Mouse (Mus musculus): ENCODE measurements around the gene Cirbp. TPM values are rescaled to one million over a fixed set of nuclear protein-coding genes. Genes with fewer than 3 reads are reported as not detected.
"Not testable (repeated sequence)": the region's sequence is repeated elsewhere in the genome, so short reads cannot be mapped to it uniquely, and the experiment has no call there.

Gene Cirbp
- total RNA-seq, 4 experiments from 2014 or later: 23.4 to 49.1 (median 31.4) TPM

DNA sequence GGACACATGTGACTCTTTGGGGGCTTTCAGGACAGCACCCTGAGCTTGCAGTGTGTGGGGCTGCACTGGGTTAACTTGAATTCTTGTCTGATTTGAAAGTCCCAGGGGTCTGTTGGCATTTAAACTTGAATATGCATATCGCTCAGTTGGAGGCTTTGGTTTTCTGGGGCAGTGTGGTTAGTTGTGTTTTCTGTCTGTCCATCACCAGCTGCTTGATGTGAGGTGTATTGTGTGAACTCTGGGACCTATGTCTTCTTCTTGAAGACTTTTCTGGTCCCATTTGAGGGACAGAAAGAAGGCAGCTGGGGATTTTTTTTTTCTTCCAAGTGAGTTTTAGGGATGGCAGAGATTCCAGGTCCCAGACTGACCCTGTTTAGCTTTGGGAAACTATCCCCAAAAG lies 41.4 kb downstream of the Cirbp start:
- DNase-seq (ENCODE audit: low spot score in 2 of 2): no peak

DNA sequence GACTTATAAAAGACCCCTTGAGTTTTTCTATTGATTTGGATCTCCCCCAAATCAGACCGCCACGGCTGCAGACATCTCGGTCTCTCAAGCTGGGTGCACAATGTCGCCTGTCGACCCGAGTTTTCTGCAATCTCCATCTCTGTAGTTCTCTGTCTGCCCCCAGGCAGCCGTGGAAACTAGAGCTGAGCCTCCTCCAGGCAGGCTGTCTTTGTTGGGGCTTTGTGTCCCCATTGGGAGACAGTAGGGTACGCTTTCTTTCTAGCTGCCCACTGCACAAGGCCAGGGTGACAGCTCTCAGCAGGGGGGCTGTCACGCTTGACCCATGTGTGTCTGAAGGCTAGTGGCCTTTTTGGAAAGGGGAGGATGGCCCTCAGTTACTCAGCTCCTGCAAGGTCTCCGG lies 41.9 kb downstream of the Cirbp start:
- no peak for DNase-seq (ENCODE audit: low spot score in 2 of 2)

DNA sequence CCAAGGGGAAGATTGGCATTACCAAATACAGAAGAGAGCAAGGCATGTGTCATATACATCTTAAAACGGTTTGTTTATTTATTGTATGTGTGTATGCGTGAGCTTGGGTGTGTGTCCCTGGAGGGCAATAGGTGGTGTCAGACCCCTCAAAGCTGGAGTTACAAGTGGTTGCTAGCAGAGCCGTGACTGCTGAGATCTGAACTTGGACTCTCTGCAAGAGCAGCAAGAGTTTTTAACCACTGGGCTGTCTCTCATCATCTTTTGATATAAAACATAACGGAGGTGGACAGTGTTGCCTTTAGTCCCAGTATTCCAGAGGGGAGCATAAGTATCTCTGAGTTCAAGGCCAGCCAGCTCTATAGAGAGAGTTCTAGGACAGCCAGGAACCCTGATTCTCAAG lies 42.5 kb downstream of the Cirbp start:
- no peak for DNase-seq (ENCODE audit: low spot score in 2 of 2)

DNA sequence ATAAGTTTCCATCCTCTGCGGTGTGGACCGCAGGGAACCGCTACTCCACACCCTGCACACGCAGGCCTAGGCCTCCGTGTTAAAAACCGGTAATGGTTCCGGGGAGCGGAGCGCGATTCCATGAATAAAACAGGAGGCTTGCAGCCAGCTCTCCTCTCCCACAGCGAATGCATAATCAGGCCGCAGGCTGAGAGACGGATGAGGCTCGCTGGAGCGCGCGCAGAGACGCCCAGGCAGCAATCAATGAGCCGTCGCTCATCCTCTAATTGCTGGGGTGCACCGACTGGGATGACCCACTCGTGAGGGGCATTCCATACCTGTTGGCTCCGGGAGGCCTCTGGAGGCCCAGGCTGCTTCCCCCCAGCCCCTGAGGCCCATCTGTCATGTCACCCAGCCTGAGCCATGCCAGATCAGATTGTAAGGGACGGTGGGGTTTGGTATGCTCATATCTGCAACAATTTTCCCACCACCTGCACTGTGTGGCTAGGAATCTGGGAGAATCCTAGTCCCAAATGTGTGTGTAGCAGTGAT lies 43.1 kb downstream of the Cirbp start:
- DNase-seq (ENCODE audit: low spot score in 2 of 2): no peak

DNA sequence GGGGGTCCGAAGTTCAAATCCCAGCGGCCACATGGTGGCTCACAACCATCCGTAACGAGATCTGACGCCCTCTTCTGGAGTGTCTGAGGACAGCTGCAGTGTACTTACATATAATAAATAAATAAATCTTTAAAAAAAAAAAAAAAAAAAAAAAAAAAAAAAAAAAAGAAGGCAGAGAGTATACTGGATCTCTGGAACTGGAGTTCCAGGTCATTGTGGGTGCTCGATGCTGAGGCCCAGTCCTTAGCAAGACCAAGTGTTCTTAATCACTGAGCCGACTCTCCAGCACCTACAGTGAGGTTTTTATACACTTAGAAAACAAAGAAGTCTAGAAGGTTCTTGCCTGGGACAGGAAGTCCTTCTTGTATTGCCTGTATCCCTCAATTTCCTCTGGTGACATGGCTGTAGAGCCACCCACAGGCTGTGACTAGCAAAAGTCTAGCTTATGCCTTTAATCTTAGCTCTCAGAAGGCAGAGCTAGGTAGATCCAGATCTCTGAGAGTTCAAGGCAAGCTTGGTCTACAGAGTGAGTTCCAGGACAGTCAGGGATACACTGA lies 45.8 kb downstream of the Cirbp start:
- not testable (repeated sequence) for DNase-seq (ENCODE audit: low spot score in 2 of 2)

DNA sequence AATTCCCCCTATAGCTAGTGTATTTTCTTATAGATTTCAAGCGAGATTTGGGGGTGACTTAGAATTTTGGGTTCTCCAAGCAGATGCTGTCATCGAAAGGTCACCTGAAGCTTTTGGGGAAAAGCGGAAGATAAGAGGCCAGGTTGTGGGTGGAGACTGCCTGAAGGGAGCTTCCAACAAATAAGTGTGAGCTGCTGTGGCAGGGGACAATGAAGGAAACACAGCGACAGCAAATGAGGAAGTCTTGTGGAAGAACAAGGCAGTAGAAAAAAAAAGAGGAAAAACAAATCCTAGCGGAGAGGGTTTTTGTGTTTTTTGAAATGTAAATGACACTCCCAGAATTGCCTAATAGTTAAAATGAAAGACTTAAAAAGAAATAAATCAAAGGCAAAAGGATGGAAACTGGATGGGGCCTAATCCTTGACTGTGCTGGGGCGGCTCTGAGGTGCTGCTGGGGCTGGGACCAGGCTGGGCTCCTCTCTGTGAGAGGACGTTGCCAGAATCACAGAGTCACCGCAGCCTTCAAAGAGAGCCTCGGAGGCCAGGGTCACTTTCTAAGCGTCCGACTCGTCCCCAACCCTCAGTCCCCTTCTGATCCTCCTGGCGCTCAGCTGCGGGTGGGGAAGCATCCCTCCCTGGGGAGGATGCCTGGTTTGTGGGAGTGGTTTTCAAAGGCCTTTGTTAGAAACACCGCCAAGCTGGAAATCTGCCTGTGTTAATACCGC lies 49.4 kb downstream of the Cirbp start:
- DNase-seq (ENCODE audit: low spot score in 2 of 2): no peak

DNA sequence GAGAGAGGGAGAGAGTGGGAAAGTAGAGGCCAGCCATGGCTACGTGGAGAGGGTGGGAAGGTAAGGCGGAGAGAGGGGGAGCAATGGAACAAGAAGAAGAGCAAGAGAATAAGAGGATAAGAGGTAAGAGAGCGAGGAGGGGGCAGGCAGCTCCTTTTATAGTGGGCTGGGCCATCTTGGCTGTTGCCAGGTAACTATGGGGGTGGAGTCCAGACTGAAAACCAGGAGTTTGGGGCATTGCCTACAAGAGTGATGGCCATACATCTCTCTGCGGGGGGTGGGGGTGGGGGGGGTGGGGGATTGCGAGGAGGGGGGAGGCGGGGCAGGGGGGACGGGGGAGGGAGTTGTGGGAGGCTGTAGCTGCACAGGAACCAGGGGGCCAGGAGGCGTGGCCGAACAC lies 54.9 kb downstream of the Cirbp start:
- no peak for DNase-seq (ENCODE audit: low spot score in 2 of 2)

Other genes with a start within 250 kb of the Cirbp start
- under 1 TPM; 0.13 to 0.36 (median 0.22) TPM for gene Kiss1r, start 249.0 kb upstream of the Cirbp start, total RNA-seq (2022)
- 100 to 1,000 TPM; 124 to 137 (median 129) TPM for gene R3hdm4, start 244.8 kb upstream of the Cirbp start, total RNA-seq (2022)
- 1 to 10 TPM; 1.5 to 2.3 (median 2.1) TPM for gene Arid3a, start 238.9 kb upstream of the Cirbp start, total RNA-seq (2022)
- gene Wdr18, start 205.8 kb upstream of the Cirbp start, total RNA-seq (2022): 10 to 100 TPM; 20.1 to 26.7 (median 23.0) TPM
- gene Grin3b, start 195.3 kb upstream of the Cirbp start, total RNA-seq (2022): under 1 TPM; 0.13 to 0.52 (median 0.36) TPM
- gene Tmem259, start 181.7 kb upstream of the Cirbp start, total RNA-seq (2022): 10 to 100 TPM; 67.9 to 81.4 (median 74.4) TPM
- gene Cnn2, start 177.4 kb upstream of the Cirbp start, total RNA-seq (2022): 1 to 10 TPM; 2.7 to 5.3 (median 4.3) TPM
- gene Abca7, start 169.5 kb upstream of the Cirbp start, total RNA-seq (2022): 1 to 10 TPM; 7.3 to 8.6 (median 8.1) TPM
- 1 to 10 TPM in 2 of 4 experiments, under 1 TPM in 2; 0.48 to 1.3 (median 0.84) TPM for gene Arhgap45, start 149.3 kb upstream of the Cirbp start, total RNA-seq (2022)
- gene Polr2e, start 126.2 kb upstream of the Cirbp start, total RNA-seq (2022): 10 to 100 TPM; 38.3 to 47.6 (median 39.7) TPM
- gene Gpx4, start 118.8 kb upstream of the Cirbp start, total RNA-seq (2022): 100 to 1,000 TPM; 510 to 613 (median 541) TPM
- 1 to 10 TPM; 4.8 to 5.7 (median 5.3) TPM for gene Sbno2, start 60.4 kb upstream of the Cirbp start, total RNA-seq (2022)
- 100 to 1,000 TPM; 157 to 173 (median 162) TPM for gene Stk11, start 50.2 kb upstream of the Cirbp start, total RNA-seq (2022)
- gene Atp5d, start 27.4 kb upstream of the Cirbp start, total RNA-seq (2022): 100 to 1,000 TPM; 525 to 571 (median 544) TPM
- gene Cbarp, start 25.1 kb upstream of the Cirbp start, total RNA-seq (2022): 1 to 10 TPM; 1.9 to 4.0 (median 2.9) TPM
- gene Midn, start 17.7 kb upstream of the Cirbp start, total RNA-seq (2022): 10 to 100 TPM; 20.8 to 36.0 (median 29.5) TPM
- gene 1600002K03Rik, start 7.0 kb downstream of the Cirbp start, total RNA-seq (2022): 1 to 10 TPM; 4.3 to 7.8 (median 6.9) TPM
- under 1 TPM; 0.19 to 0.48 (median 0.36) TPM for gene Efna2, start 13.5 kb downstream of the Cirbp start, total RNA-seq (2022)
- gene Mum1, start 60.4 kb downstream of the Cirbp start, total RNA-seq (2022): 10 to 100 TPM; 12.7 to 16.9 (median 15.2) TPM
- gene Ndufs7, start 83.1 kb downstream of the Cirbp start, total RNA-seq (2022): 100 to 1,000 TPM; 576 to 623 (median 605) TPM
- 10 to 100 TPM; 19.5 to 33.6 (median 33.4) TPM for gene Gamt, start 95.0 kb downstream of the Cirbp start, total RNA-seq (2022)
- gene Dazap1, start 95.5 kb downstream of the Cirbp start, total RNA-seq (2022): 10 to 100 TPM; 31.8 to 38.5 (median 34.6) TPM
- 100 to 1,000 TPM; 626 to 776 (median 688) TPM for gene Rps15, start 126.5 kb downstream of the Cirbp start, total RNA-seq (2022)
- under 1 TPM; 0.24 to 0.54 (median 0.31) TPM for gene Apc2, start 130.0 kb downstream of the Cirbp start, total RNA-seq (2022)
- 1 to 10 TPM; 5.4 to 8.9 (median 6.6) TPM for gene 2310011J03Rik, start 154.6 kb downstream of the Cirbp start, total RNA-seq (2022)
- 1 to 10 TPM in 1 of 4 experiments, under 1 TPM in 3; 0.67 to 1.1 (median 0.91) TPM for gene Pcsk4, start 163.5 kb downstream of the Cirbp start, total RNA-seq (2022)
- gene Reep6, start 164.0 kb downstream of the Cirbp start, total RNA-seq (2022): 1 to 10 TPM; 2.6 to 4.0 (median 3.2) TPM
- gene Adamtsl5, start 182.4 kb downstream of the Cirbp start, total RNA-seq (2022): 10 to 100 TPM; 22.6 to 30.4 (median 26.9) TPM
- gene Plk5, start 190.5 kb downstream of the Cirbp start, total RNA-seq (2022): under 1 TPM in 2 of 4 experiments, not detected in 2; 0.27 to 0.36 TPM
- gene Mex3d, start 221.7 kb downstream of the Cirbp start, total RNA-seq (2022): 1 to 10 TPM; 4.2 to 6.3 (median 4.7) TPM
- 100 to 1,000 TPM; 120 to 138 (median 131) TPM for gene Mbd3, start 233.6 kb downstream of the Cirbp start, total RNA-seq (2022)
- 100 to 1,000 TPM; 691 to 868 (median 797) TPM for gene Uqcr11, start 240.8 kb downstream of the Cirbp start, total RNA-seq (2022)

All from gastrocnemius, adult 8-10 months (tissue).